Mouse (Mus musculus) CH12.LX (cell line): ENCODE results near the gene Sh2d7. TPM values are rescaled to one million over a fixed set of nuclear protein-coding genes. Genes with fewer than 3 reads are reported as not detected.
A peak's percentile ranks its signal among the peaks of the same experiment; 100 is the strongest.

Source experiments
- DNase-seq: peaks from one replicate; pipeline ENCODE4 v3.0.0-alpha.2; 2013; ENCODE audit errors: extremely low read depth
- H3K27ac ChIP-seq: 2 replicates; pipeline ENCODE4 v1.5.1; 2012; ENCODE audit warnings: low read depth, mild to moderate bottlenecking, control low read depth, moderate library complexity; ENCODE audit not compliant: insufficient read depth
- H3K27me3 ChIP-seq: replicated peaks from 2 replicates; pipeline ENCODE3; 2012; ENCODE audit warnings: inconsistent platforms
- H3K36me3 ChIP-seq, 2 experiments: replicated peaks in 1 of 2; 2 replicates each; pipeline versions ENCODE3 to v1.6.1; 2012; ENCODE audit warnings: inconsistent platforms in 1 of 2, low read length in 1 of 2, mild to moderate bottlenecking in 1 of 2, mixed read lengths in 1 of 2, moderate library complexity in 1 of 2; ENCODE audit not compliant: control insufficient read depth in 1 of 2, insufficient read depth in 1 of 2
- H3K4me1 ChIP-seq, 2 experiments: 2 replicates each; pipeline ENCODE4 v1.6.1; 2012; ENCODE audit warnings: inconsistent platforms in 1 of 2, moderate library complexity in 1 of 2; ENCODE audit not compliant: insufficient read depth in 2 of 2, control insufficient read depth in 1 of 2
- H3K4me2 ChIP-seq: 2 replicates; pipeline ENCODE4 v1.6.1; 2012; ENCODE audit warnings: low read depth, mild to moderate bottlenecking, control low read depth; ENCODE audit not compliant: poor library complexity, insufficient read depth, severe bottlenecking
- H3K4me3 ChIP-seq, 3 experiments: fragments of 150-350 bp in 1 of 3; sonication (generic) in 1 of 3; replicated peaks in 1 of 3; 2 replicates each; pipeline versions ENCODE3 to v1.5.1; 2011 to 2012; ENCODE audit warnings: low read depth in 2 of 3, low read length in 2 of 3, mild to moderate bottlenecking in 2 of 3, moderate library complexity in 2 of 3, control low read depth in 1 of 3, improper control_type of control experiment in 1 of 3, inconsistent platforms in 1 of 3, mixed read lengths in 1 of 3; ENCODE audit not compliant: poor library complexity in 1 of 3
- H3K79me2 ChIP-seq: replicated peaks from 2 replicates; pipeline ENCODE4 v1.6.1; 2012; ENCODE audit warnings: mild to moderate bottlenecking, moderate library complexity; ENCODE audit not compliant: control insufficient read depth, poor library complexity, insufficient read depth, severe bottlenecking; ENCODE audit errors: extremely low read depth
- H3K9ac ChIP-seq: 2 replicates; pipeline ENCODE4 v1.6.1; 2012; ENCODE audit warnings: low read depth, mild to moderate bottlenecking, control low read depth, moderate library complexity; ENCODE audit not compliant: insufficient read depth
- H3K9me3 ChIP-seq: replicated peaks from 2 replicates; pipeline ENCODE3; 2012; ENCODE audit warnings: low read length, inconsistent platforms, mixed read lengths
- BHLHE40 ChIP-seq: IDR thresholded peaks from 2 replicates; pipeline ENCODE4 v1.6.1; 2011; ENCODE audit warnings: mild to moderate bottlenecking, low read depth, low read length, improper control_type of control experiment
- CHD1 ChIP-seq: IDR thresholded peaks from 2 replicates; pipeline ENCODE4 v1.6.1; 2012; ENCODE audit warnings: low read depth, low read length, improper control_type of control experiment, inconsistent platforms
- EP300 ChIP-seq: IDR thresholded peaks from 2 replicates; pipeline ENCODE4 v1.6.1; 2011; ENCODE audit warnings: low read length, improper control_type of control experiment
- HCFC1 ChIP-seq: IDR thresholded peaks from 2 replicates; pipeline ENCODE4 v1.6.1; 2012; ENCODE audit warnings: low read depth, mild to moderate bottlenecking, inconsistent platforms, low read length, improper control_type of control experiment
- JUN ChIP-seq: IDR thresholded peaks from 2 replicates; pipeline ENCODE4 v1.6.1; 2011; ENCODE audit warnings: low read depth, mild to moderate bottlenecking, low read length, improper control_type of control experiment, moderate library complexity; ENCODE audit not compliant: insufficient read depth
- TCF12 ChIP-seq: IDR thresholded peaks from 2 replicates; pipeline ENCODE4 v1.6.1; 2014; ENCODE audit warnings: low read depth, mild to moderate bottlenecking, inconsistent platforms, low read length, improper control_type of control experiment
- ZNF384 ChIP-seq: IDR thresholded peaks from 2 replicates; pipeline ENCODE4 v1.6.1; 2012; ENCODE audit warnings: low read depth, low read length, improper control_type of control experiment, inconsistent platforms
- dilution Hi-C: fragments of 300-500 bp; cut with MboI; formaldehyde crosslinking; loops from 2 replicates; pipeline ENCODE4 v1.14.3; 2020; ENCODE audit warnings: low sequenced_read_pairs; ENCODE audit not compliant: extremely low pct_unique_long_range_greater_than_20kb, extremely low pct_ligation_motif_present
- in situ Hi-C: fragments of 300-500 bp; cut with MboI; formaldehyde crosslinking; loops from 3 replicates; pipeline ENCODE4 v1.14.3; 2019; ENCODE audit warnings: low sequenced_read_pairs, low pct_ligation_motif_present, low pct_unique_long_range_greater_than_20kb, mixed read lengths
- polyA plus RNA-seq: library from polyadenylated mRNA; unstranded; fragments of >175 nt; gene quantifications from 2 replicates; pipeline ENCODE4 v1.2.1, GENCODE M21; 2012; ENCODE audit warnings: low read depth; ENCODE audit not compliant: insufficient read length
- total RNA-seq, 2 experiments: library from RNA; depleted of rRNA; stranded (reverse); fragments of 300-350 nt in 1 of 2; fragments of >200 nt in 1 of 2; gene quantifications; 2 replicates each; pipeline ENCODE4 v1.2.3; 2012 to 2014

Sh2d7 gene
- total and polyA plus RNA-seq, 3 experiments = 0.56 to 0.83 (median 0.81) TPM

DNA sequence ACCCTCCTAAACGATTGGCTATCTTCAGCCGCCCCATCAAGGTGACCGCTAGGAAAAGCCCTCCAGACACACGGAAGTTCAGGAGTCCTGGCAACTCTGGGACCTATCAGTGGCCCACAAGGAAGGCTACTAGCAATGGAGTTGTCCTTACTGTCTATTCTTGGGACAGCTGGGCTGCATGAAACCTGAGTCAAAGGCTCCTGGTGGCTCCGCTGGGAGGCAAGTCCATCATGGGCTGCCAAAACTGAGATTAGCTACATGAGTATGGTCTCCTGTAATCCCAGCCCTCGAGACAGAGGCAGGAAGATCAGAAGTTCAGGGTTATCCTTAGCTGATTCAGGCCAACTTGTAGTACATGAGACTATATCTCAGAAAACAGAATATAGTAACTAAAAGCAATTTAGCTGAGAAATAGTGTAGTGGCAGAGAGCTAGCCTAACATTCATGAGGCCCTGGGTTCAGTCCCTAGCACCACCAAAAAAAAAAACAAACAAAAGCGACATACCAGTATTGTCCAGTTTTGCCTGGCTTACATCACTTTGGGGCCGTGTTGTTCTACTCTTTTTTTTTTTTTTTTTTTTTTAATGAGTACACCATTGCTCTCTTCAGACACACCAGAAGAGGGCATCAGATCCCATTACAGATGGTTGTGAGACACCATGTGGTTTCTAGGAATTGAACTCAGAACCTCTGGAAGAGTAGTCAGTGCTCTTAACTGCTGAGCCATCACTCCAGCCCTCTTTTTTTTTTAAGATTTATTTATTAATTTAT, 22.2 kb downstream of the Sh2d7 start:
- Histone ChIP-seq H3K9me3 (peaks cover 12% of the 10 kb centered on the region), H3K36me3 (no peaks in the 10 kb centered on the region), H3K4me1 (peaks cover 7 to 28% of the 10 kb centered on the region in 2 experiments; a peak in 3 of 4 replicates), H3K4me2 (no peak overlapping the region), H3K27me3 (no peaks in the 10 kb centered on the region), H3K9ac (no peak overlapping the region), H3K79me2 (no peaks in the 10 kb centered on the region), H3K27ac (no peak overlapping the region), H3K4me3 (no peak overlapping the region)
- in situ Hi-C loops = no loop called here
- no peak for TF ChIP-seq TCF12
- TF ChIP-seq ZNF384 = peak; percentile 73
- dilution Hi-C loops = no loop called here
- DNase-seq = no peak

DNA sequence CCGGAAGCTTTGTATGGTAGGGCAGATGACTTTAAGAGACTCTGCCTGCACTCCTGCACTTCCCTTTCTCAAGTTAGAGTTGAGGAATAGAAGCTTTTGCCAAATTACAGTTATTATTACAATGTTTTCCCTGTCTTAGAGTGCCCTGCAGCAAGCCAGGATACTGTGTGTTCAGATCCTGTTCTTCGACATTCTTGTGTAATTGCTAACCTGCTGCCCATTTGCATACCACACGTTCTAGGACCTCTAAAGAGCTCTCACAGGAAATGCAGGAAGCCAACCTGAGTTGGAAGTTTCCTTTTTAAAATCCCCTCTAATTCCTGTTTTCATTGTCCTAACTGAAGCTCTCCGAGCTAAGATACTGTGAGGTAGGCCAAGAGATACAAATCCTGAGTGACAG, 28.2 kb downstream of the Sh2d7 start:
- in situ Hi-C loops = no loop called here
- H3K79me2 ChIP-seq = no peaks in the 10 kb centered on the region
- dilution Hi-C loops = no loop called here
- no peak overlapping the region for H3K4me3 ChIP-seq
- no peak overlapping the region for H3K4me2 ChIP-seq
- no peak overlapping the region for H3K9ac ChIP-seq
- no peak for DNase-seq
- H3K9me3 ChIP-seq = no peaks in the 10 kb centered on the region
- no peaks in the 10 kb centered on the region for H3K36me3 ChIP-seq
- H3K27ac ChIP-seq = no peak overlapping the region
- peaks cover 16 to 37% of the 10 kb centered on the region in 2 experiments; a peak in 3 of 4 replicates for H3K4me1 ChIP-seq
- no peaks in the 10 kb centered on the region for H3K27me3 ChIP-seq
- peak; percentile 65 for TF ChIP-seq BHLHE40
- TF ChIP-seq EP300 = peak; percentile 42; the same call in 1 of the 2 replicates
- TF ChIP-seq CHD1 = no peak

DNA sequence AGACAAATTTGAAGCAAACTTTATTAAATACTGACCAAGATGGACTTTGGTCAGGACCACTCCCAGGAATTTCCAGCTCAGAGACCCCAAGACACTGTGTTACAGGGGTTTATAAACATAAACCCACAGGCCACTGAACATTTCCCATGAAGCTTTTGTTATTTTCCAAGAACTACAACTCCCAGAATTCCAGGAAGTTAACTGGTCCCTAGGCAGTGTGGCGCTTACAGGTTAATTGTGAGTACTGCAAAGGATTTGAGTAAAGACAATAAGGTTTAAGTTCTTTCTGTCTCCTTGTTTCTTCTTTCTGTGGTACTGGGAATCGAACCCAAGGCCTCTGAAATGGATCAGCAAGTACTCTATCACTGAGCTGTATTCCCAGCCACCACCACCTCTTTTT, 29.9 kb downstream of the Sh2d7 start:
- Histone ChIP-seq H3K27me3 (no peaks in the 10 kb centered on the region), H3K9ac (no peak overlapping the region), H3K4me2 (no peak overlapping the region), H3K9me3 (no peaks in the 10 kb centered on the region), H3K36me3 (no peaks in the 10 kb centered on the region), H3K4me3 (no peak overlapping the region), H3K27ac (no peak overlapping the region), H3K79me2 (no peaks in the 10 kb centered on the region), H3K4me1 (peaks cover 16 to 37% of the 10 kb centered on the region in 2 experiments; a peak in 3 of 4 replicates)
- dilution Hi-C loops = no loop called here
- no peak for DNase-seq
- in situ Hi-C loops = no loop called here
- TF ChIP-seq HCFC1 = peak; percentile 63
- no peak for TF ChIP-seq JUN
